Mouse (Mus musculus): Measurements from ENCODE around the gene Uhrf1.
A peak's percentile ranks its signal among the peaks of the same experiment; 100 is the strongest.

The Uhrf1 gene

GRCm38 (mm10) chr17:56350694-56351093, 47.6 kb downstream of the Uhrf1 start:
- peak; percentile 84 for DNase-seq

DNA sequence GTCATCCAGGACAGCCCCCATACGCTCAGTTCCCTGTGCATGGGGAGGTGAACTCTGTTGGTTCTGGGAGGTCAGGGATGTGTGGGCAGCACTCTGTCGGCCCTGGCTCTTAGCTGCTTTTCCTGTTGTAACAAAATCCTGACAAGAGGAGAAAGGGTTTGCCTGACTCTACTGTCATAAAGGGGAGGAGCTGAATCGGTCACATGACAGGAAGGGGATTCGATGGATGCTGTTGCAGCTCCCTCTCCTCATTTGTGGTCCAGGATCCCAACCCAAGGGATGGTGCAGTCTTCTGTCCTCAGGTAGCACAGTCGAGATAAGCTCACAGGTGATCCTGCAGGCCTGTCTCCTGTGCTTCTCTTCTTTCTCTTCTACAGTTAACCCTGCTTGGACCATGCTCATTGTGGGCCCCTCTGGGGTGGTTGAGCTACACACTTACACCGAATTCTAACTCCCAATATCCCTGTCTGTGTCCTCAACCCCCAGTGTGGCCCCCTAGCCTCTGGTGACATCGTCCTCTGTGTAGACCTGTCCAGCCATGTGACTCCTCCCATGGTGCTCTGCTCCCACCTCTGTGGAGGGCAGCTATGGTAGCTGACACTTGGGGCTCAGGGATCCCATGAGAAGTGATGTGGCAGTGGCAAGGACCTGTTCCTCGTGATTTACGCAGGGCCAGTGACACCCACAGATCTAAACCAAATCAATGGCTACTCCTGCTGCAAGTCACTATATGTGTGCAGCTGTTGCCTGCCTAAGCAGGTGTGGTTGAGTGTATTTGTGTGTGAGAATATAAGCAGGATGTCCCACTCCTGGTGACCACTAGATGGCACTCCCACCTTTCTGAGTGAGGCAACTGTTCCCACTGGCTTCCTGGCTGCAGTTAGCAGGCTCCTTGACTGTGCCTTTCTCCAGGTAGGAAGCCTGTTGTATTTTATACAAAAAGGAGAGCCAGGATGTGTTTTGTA, 54.1 kb downstream of the Uhrf1 start:
- DNase-seq, result peak; percentile 78

GRCm38 (mm10) chr17:56359183-56359725, 56.1 kb downstream of the Uhrf1 start:
- DNase-seq, result no peak

DNA sequence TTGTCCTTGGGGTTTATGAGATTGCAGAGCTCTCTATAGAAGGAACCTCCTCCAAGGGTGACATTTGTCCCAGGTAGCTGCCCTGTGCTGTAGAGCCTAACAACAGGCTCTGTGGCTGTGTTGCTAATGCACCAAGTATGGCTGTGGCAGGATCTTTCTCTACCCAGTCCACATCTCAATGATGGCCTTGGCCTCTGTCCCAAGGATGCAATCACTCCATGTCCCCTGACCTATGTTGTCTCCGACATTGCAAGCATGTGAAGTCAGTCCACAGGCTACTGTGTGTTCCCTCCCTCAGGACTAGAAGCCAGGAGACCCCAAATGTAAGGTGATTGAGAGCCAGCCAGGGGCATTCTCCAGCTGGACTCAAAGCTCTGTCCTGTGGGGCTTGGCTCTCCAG, 56.7 kb downstream of the Uhrf1 start:
- no peak for DNase-seq

GRCm38 (mm10) chr17:56360451-56360850, 57.3 kb downstream of the Uhrf1 start:
- no peak for DNase-seq

DNA sequence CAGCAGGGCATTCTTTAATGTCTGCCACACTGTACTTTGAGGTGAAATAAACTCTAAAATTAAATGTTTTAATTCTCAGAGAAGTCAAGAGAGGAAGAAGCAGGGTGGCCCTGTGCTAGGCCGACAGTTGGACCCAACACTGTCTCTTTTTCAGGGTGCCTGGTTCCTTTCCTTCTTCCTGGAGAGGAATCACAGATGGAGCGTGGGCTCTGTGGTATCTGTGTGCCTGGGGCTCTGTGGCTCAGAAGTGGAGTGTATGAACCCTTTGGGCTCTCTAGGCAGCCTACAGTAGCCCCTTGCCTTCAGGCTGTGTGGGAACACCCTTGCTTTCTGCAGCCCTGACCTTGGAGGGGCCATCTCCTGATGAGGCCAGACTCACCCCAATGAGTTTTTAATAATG, 58.4 kb downstream of the Uhrf1 start:
- no peak for DNase-seq

GRCm38 (mm10) chr17:56365791-56366673, 62.9 kb downstream of the Uhrf1 start:
- peak; percentile 28 for DNase-seq

GRCm38 (mm10) chr17:56368291-56368790, 65.2 kb downstream of the Uhrf1 start:
- DNase-seq, result no peak

- no peak for DNase-seq
Measured at GRCm38 (mm10) chr17:56370090-56370489, 67.0 kb downstream of the Uhrf1 start.

GRCm38 (mm10) chr17:56371029-56371660, 68.0 kb downstream of the Uhrf1 start:
- DNase-seq, result no peak

- DNase-seq, result no peak
Measured at GRCm38 (mm10) chr17:56372109-56372508, 69.0 kb downstream of the Uhrf1 start.
